Mouse (Mus musculus) adrenal gland, adult (tissue): ENCODE data around the gene Xpo5.

ENCODE experiments used
- DNase-seq, 2 experiments: peaks; one replicate each; pipeline ENCODE4 v3.0.0; 2022 to 2023; ENCODE audit warnings: low spot score in 1 of 2; ENCODE audit not compliant: inconsistent age in 2 of 2

The Xpo5 gene

GRCm38 (mm10) chr17:46254106-46254505, 51.5 kb downstream of the Xpo5 start:
- DNase-seq: peak; percentile 63 to 82

- no peak for DNase-seq
Measured at GRCm38 (mm10) chr17:46255147-46255546, 52.6 kb downstream of the Xpo5 start.

GRCm38 (mm10) chr17:46258279-46259053, 55.9 kb downstream of the Xpo5 start:
- no peak for DNase-seq

GRCm38 (mm10) chr17:46259675-46260074, 57.1 kb downstream of the Xpo5 start:
- DNase-seq: no peak

- no peak for DNase-seq
Measured at GRCm38 (mm10) chr17:46262201-46262694, 59.7 kb downstream of the Xpo5 start.

GRCm38 (mm10) chr17:46265502-46265901, 62.9 kb downstream of the Xpo5 start:
- DNase-seq: no peak

GRCm38 (mm10) chr17:46265918-46266618, 63.5 kb downstream of the Xpo5 start:
- DNase-seq: peak; percentile 82 to 93

GRCm38 (mm10) chr17:46266986-46267385, 64.4 kb downstream of the Xpo5 start:
- DNase-seq: no peak

GRCm38 (mm10) chr17:46267511-46267910, 64.9 kb downstream of the Xpo5 start:
- DNase-seq: peak in 1 of 2 experiments; percentile 55

GRCm38 (mm10) chr17:46268026-46268720, 65.6 kb downstream of the Xpo5 start:
- peak in 1 of 2 experiments; percentile 7 for DNase-seq

GRCm38 (mm10) chr17:46269771-46270534, 67.4 kb downstream of the Xpo5 start:
- peak; percentile 21 to 52 for DNase-seq

- no peak for DNase-seq
Measured at GRCm38 (mm10) chr17:46272058-46272457, 69.5 kb downstream of the Xpo5 start.

- peak; percentile 74 to 80 for DNase-seq
Measured at GRCm38 (mm10) chr17:46272675-46273074, 70.1 kb downstream of the Xpo5 start.

GRCm38 (mm10) chr17:46273803-46274236, 71.2 kb downstream of the Xpo5 start:
- peak; percentile 39 to 76 for DNase-seq

GRCm38 (mm10) chr17:46274465-46274864, 71.9 kb downstream of the Xpo5 start:
- peak in 1 of 2 experiments; percentile 60 for DNase-seq

GRCm38 (mm10) chr17:46275034-46275433, 72.5 kb downstream of the Xpo5 start:
- peak in 1 of 2 experiments; percentile 30 for DNase-seq

- DNase-seq: no peak
Measured at GRCm38 (mm10) chr17:46275506-46275905, 72.9 kb downstream of the Xpo5 start.

- peak in 1 of 2 experiments; percentile 73 for DNase-seq
Measured at GRCm38 (mm10) chr17:46277586-46277985, 75.0 kb downstream of the Xpo5 start.

- peak; percentile 74 to 89 for DNase-seq
Measured at GRCm38 (mm10) chr17:46278011-46278765, 75.6 kb downstream of the Xpo5 start.
